Mouse (Mus musculus) kidney, postnatal 4 days (tissue): Measurements from ENCODE around the gene Tubal3.

Experiments used
- DNase-seq, 2 experiments: peaks; one replicate each; pipeline ENCODE4 v3.0.0; 2021; ENCODE audit warnings: mixed read lengths in 2 of 2

Tubal3 gene

GRCm38 (mm10) chr13:3925632-3926031 is 7.6 kb downstream of the Tubal3 start:
- DNase-seq, result no peak

GRCm38 (mm10) chr13:3926046-3926445 is 8.0 kb downstream of the Tubal3 start:
- DNase-seq, result no peak

GRCm38 (mm10) chr13:3944699-3945098 is 26.6 kb downstream of the Tubal3 start:
- no peak for DNase-seq

GRCm38 (mm10) chr13:3945249-3945648 is 27.2 kb downstream of the Tubal3 start, which contains the start of gene Ucn3:
Gene Ucn3, minus strand, starts transcription at chr13:3945349.
- no peak for DNase-seq

- no peak for DNase-seq
These were observed 29.2 kb downstream of the Tubal3 start for GRCm38 (mm10) chr13:3947267-3947666.

GRCm38 (mm10) chr13:3949477-3949876 is 31.4 kb downstream of the Tubal3 start:
- no peak for DNase-seq

- no peak for DNase-seq
These were observed 33.3 kb downstream of the Tubal3 start for GRCm38 (mm10) chr13:3951198-3951914.

- DNase-seq, result no peak
These were observed 50.8 kb downstream of the Tubal3 start for GRCm38 (mm10) chr13:3968849-3969248.
